Mouse (Mus musculus) heart, adult 9 months (tissue): ENCODE measurements at regions not wholly inside any gene's neighbourhood (a gene's known extent, or its start where the extent isn't known, plus 50 kb on each side); places are given as distances from the start of the nearest gene placed in this dataset.

Experiments used
- DNase-seq, 2 experiments: peaks; one replicate each; pipeline ENCODE4 v3.0.0; 2022; ENCODE audit warnings: low spot score in 2 of 2

DNA sequence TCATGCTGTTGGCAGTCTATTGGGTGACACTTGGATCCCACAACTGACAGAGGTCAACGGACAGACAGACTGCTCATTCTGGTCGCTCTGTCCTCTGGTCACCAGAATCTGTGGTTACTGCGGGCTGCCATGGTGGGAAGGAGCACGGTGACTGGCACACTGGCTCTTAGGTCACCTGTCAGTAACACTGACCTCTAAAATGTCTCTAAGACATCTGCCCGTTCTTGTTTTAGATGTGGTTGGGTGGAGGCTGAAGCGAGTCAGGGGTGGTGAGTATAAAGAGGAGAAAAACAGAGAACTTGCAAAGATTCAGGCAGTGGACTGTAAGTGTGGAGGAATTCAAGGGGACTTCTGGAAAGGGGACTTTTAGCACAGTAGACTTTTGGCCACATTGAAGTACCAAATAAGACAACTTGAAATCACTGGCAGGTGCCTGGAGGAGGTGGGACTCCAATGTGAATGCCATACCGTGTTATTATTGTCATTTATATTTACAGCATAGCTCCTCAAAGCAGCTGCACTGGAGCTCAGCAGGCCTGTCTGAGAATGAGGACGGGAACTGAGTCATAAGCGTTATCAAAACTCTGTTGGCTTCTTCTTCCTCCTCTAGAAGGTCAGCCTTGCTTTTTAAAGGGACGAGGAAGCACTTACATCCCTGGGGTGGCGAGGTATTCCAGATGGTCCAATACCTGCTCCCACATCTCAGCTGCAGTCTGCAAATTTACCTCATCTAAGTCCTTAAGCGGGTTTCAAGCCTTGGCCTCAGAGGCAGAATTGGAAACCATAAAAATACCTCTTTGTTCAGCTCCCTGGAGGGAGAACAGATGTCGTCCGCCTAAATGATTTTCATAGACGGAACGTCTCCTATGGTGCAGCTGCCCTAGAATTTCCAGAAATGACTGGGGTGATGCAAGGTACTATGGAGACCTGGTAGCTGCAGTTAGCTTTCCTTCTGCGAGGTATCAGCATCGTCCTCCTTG lies 351.3 kb downstream of the Nuak1 start:
- no peak for DNase-seq

DNA sequence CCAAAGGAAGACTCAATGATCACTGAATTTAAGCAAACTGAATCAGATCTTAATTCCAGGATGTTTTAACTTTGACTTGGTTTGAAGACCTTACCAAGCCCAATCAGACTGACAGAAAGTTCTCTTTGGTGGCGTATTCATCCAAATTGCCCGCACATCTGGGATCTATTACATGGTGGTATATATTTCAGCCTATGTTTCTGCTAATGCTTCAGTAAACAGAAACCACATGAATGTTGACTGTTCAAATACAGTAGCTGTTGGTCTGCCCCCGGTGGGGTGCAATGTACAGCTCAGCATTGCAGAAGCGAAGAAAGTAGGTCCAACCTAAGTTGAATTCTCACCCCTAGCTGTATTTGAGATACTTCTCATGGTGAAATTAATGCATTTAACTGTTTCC lies 346.5 kb downstream of the Nuak1 start:
- no peak for DNase-seq

DNA sequence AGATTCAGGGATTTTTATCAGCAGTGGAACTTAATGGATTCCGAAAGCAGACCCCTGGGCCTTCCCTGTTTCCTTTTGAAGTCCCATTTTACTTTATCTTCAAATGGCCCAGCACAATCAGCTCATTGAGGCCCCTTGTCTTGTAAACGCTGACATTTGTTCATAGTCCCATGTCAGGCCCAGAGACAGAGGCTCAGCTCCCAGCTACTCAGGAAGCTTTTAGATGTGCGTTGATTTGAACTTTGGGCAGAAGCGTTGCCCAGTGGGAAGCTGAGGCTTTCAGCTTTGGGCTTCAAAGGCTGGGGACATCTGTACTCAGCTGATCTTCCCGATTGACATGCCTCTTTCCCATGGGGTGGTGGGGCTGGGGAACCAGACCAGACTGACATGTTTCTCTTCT lies 343.2 kb downstream of the Nuak1 start:
- no peak for DNase-seq

DNA sequence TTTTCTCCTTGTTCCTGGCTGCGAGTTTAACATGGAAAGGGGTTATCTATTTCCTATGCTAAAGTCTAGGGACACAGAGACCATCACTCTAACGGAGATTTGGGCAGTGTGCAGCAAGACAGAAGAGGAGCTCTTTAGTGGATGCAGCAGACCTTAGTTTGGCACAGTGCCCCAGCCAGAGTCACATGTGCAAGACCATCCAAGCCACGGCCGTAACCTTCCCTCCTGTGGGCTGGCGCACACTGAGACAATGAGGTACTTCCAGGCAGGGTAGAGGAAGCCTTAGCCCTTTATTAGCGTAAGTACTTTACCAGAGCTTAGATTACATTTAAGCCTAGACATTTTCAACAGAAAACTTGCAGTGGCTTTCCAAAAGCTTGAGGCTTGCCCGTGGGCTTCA lies 336.4 kb downstream of the Nuak1 start:
- peak; percentile 31 to 65 for DNase-seq

DNA sequence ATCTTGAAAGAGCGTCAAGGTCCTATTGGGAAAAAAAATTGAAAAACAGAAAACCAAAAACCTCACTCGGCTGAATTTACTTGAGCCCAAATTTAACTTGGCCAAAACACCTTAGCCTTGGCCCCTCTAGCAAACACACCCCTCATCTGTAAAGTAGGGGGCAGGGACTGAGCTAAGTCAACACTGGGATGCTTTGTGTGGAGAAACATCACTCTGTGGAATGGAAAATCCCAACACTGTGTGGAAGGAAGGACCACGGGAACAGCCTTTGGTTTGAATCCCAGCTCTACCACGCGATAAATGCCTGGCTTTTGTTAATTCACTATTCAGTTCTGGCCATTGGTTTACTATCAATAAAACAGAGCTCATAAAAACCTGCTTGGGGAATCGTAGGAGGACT lies 335.8 kb downstream of the Nuak1 start:
- no peak for DNase-seq

DNA sequence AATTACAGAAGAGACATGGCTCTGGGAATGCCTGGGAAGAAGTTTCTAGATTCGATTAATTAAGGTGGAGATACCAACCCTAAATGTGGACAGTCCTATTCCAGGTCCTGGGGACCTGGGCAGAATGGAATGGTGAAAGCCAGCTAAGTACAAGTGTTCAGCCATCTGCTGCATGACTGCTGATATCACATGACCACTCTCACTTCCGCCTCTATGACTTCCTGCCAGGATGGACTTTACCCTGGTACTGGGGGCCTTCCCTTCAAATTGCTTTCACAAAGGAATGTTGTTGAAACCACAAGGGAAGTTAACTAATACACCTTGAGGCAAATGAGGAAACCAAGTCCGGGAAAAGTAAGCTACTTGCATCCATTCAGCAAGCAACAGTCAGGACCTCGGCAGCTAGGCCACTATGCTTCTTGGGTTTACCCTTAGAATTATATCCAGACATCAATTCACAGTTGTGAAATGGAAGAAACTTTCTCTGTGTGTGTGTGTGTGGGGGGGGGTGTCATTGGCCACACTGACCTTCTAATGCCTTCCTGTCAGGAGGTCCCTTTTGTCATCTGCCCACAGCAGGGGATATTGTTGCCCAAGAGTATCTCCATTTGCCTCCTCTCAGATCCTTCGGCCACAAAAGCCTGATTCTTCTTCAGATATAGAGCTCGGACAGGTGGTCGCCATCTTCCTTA lies 330.6 kb downstream of the Nuak1 start:
- DNase-seq: peak in 1 of 2 experiments; percentile 7

DNA sequence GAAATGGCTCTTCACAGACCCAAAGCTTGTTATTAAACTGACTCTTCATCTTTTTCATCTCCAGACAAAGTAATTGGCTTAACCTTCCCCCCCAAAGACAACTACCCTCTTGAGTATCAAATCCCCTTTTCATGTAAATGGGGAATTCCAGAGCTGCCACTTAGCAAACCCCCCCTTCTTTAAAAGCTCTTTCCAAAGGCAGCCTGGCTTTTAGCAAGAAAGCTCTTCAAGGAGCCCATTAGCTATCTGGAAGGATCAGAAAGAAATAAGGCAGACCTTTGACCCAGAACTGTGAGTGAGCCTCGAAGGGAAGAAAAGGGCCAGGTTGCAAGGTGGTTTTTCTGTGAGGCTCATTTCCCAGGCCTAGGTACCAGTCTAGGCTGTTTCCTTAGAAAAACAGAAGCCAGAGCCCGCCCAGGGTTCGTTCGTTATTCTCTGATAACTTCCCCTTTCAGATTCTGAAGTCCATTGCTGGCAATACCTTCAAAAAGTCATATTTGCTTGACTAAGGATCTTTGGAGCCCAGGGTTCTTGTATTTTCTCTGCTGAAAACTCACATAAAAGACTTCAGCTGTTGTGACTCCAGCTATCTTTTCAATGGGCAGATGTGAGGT lies 329.9 kb downstream of the Nuak1 start:
- DNase-seq: no peak

DNA sequence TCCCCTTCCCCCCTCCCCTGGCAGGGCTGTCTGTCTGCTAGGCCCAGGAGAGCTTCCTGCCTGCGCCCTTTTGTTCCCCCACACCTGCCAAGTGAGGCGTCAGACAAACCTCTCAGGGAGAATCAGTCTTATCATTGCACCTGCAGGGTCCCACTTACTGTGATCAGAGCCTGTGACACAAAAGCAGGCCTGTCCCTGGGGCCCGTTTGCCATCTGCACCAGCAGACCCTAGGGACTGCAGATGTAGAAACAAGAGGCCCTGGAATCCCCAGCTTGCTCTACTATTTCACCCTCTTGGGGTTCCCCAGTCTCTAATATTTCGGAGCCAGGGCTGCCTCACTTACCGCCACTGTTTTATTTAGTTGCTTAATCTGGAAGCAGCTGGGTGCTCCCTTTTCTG lies 328.9 kb downstream of the Nuak1 start:
- DNase-seq: no peak

DNA sequence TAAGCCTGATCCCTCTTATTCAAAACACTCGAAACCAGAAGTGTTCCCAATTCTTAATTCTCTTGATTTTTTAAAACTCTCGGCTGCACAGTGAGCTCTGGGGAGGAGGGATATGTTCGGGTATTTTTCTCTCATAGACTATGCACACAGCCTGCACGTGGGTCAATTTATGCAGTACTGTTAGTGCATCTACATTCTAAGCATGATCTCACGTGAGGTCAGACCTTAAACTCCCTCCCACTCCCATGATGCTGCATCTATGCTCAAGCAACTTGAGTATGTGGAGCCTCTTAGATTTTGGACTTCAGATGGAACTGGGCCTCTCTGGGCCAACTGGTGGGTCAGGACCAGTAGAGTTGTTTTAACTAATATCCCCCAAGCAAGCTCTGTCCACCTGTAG lies 328.5 kb downstream of the Nuak1 start:
- DNase-seq: no peak

DNA sequence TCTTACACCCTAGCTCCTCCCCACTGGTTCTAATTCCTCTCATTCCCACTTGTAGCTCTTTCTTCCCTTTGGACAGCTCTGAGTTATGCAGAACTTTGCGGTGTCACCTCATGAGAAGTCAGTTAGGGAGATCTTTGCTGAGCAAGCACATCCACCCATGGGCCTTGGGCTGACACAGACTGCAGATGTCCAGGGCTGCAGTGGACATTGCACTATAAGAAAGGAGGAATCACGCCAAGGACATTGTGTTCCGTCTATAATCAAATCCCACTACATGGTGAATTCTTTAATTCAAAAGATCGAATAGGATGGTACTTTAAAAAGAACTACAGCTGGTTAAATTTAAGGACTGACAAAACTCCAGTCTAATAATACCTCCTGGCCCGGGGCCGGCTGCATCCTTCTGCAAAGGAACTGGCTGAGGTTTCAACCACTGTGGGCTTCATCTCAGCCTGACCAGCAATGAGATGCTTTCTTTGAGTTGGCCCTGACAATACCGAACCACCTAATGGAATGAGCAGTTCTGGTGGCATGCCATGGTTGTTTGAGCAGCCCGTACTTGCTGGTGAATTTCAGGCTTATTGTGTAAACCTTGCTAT lies 320.3 kb downstream of the Nuak1 start:
- peak; percentile 13 to 26 for DNase-seq

DNA sequence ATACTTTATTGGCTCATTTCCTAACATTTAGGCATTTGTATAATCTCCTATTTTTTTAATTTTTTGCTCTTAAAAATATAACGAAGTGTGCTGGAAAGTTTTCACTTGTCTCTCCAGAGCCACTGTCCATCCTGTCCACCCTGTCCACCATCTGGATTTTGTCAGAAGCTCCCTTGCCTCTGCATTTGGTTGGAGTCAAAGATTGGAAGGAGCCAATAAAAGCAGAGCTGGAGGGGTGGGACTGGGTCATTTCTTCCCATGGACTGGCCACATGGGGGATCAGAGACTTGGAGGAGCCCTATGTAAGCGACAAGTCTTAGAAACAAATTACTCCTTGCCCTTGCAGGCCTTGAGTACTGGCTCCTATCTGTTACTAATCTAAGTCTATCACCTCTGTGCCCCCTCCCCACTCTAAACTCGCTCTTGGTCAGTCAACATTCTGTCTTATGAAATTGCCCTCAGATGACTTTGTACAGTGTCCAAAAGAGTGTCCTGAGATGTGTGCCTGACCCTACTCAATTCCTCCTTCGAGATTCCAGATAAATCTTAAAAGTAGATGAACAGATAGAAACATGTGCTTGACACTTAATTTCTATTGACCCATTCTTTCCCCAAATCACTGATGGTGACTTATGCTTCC lies 303.3 kb downstream of the Nuak1 start:
- DNase-seq: peak; percentile 30 to 31

DNA sequence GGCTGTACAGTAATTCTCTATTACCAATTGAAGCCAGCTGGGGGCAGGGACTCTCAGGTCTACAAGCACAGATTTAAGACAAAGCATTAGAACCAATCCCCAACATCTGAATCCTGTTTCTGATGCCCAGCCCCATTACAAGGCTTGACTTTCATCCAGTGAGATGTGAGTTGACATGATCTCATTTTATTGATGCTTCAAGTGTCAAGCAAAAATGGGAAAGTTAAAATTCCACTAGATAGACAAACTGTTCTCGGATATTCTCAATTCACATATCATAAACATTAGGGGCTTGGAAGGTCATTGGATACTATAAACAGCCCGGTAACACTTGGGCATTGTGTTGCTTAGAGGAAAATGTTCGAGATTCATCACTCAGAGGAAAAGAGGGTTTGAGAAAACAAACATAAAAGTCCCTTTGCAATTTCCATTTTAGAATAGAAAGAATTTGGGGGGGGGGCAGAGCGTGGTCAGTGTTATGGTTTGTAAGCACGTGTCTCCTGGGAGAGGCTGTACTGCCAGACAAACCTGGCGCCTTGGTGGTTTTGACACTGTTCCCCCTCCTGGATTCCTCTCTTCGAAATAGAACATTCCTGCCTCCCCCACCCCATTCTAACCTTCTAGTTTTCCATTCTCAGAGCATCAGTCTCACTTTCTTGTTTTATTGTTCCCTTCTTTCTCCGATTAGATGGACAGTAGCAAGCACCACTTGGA lies 297.5 kb downstream of the Nuak1 start:
- no peak for DNase-seq

DNA sequence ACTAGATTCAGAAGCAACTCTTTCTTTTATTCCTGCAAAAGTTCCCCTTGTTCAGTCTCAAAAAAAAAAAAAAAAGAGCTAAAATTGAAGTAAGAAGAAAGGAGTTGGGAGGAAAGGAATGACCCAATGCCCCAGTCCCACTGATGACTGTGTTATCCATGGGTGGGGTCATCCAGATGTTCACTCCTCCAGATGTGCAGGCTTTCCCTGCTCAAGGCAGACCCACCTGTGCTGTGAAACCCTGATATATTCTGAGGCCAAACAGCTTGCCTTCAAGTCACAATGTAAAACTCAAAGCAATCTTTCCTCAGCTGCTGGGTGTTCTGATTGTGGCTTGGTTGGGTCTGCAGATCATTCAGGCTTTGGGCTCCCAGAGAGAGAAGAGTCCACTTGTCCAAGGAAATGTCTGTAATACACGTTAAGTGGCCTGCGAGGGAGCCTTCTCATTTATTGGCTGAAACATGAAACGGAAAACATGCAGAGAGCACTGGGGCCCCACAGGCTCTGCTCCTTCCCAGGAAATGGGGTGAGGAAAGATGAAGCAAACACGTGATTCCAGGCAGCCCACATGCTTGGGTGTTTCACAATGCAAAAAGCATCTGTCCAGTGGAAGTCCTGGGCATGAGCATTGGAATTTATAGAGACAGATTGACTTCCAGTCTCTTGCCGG lies 296.6 kb downstream of the Nuak1 start:
- peak; percentile 52 to 72 for DNase-seq

DNA sequence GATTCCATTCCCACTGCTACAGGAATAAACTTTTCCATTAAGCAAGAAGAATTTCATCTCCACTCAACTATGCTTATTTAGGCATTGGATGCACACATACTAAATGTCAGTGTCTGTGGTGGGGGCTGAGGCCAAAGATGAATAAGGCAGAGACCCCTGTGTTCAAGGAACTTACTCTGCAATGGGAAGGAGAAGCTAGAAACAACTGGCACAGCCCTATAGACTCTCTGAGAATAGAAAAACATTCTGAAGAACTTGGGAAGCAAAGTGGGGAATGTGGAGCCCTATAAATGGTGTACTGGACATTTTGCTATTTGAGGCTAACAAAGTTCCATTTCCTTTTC lies 296.1 kb downstream of the Nuak1 start:
- DNase-seq: no peak

DNA sequence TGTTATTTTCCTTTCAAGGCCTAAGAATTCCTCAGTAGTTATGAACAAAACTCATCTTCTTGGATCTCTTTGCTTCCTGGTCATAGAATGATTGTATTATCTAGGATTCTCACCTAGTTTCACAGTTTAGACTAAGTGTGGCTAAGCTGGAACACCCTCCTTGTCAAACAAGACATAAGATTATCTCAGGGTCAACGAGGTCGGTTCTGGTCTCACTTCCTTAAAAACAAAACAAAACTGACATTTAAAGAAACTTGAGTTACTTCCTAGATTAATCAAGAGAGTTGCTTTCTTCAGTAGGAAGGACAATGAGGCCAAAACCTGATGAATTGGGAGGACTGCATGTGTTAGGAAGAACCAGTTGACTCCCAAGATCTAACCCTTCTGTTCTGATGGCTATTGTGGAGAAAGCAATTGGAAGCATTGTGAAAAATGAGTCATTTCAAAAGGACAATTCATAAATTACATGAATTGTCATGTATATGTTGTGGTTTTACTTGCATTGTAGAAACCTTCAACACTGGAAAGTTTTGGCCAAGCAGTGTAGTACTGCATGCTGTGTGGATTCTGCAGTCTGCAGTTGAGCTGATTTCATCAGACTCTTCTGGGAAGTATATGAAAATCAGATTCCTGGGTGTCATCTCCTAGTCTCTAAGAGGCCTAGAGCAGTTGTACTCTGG lies 293.0 kb downstream of the Nuak1 start:
- peak in 1 of 2 experiments; percentile 20 for DNase-seq

DNA sequence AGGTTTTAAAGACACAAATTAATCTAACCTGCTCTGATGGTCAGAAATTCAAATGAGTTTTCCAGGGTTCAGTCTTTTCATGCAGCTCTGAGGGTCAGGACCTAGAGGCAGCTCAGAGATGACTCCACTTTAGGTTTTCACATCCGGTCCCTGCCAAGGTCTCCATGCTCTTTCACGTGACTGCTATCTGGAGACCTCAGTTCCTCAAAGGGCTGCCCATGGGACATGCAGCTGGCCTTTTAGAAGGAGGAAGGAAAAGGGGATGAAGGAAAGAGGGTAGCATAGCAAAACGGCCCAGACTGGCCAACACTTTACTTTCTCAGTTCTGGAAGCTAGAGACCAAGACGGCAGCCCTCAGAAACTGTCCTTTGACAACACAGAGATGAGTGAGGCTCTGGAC lies 276.6 kb downstream of the Nuak1 start:
- DNase-seq: peak in 1 of 2 experiments; percentile 33

DNA sequence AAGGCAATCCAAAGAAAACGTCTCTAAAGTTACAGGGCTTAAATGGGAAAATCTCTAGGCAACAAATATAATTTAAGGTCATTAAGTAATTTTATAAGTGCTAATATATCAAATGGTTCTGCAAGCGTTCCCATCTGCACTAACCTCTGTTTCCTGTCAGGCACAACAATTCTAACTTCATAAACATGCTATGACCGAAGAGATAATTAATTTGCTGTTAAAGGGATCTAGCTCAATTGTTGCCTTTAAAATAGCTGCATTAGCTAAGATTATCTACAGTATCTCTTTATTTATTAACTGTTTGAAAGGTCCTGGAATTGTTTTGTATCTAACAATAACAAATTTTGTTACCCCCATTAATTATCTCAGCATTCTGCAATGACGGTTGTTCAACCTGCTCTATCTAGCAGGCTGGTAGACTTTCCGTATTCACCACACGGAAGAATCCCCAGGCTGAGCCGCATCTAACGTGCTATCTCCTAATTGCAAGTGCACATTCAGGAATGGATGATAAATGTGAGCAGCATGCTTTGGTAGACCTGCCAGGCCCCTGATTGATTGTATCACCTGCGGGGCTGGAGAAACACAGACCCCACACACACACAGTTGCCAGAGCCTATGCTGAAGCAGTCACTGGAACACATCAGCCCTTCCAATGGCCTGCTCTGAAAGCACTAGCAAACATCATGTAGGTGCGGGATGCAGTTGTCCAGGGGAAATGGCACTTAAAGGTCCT lies 274.4 kb downstream of the Nuak1 start:
- DNase-seq: no peak

DNA sequence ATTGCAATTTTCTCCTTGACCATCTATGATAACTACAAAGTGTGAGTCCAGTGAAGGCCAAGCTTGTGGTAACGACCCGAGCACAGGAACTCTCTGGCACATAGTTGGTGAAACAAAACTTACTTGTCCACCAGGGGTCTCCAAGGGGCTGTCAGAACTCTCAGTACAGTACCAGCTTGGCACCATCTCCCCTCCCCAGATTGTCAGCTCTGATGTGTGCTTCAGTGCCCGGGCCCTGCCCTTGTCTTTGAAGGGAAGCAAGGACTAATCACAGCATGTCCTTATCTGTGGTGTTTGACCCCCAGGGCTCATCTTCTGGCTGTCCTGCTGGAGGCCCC lies 273.9 kb downstream of the Nuak1 start:
- DNase-seq: peak in 1 of 2 experiments; percentile 30

DNA sequence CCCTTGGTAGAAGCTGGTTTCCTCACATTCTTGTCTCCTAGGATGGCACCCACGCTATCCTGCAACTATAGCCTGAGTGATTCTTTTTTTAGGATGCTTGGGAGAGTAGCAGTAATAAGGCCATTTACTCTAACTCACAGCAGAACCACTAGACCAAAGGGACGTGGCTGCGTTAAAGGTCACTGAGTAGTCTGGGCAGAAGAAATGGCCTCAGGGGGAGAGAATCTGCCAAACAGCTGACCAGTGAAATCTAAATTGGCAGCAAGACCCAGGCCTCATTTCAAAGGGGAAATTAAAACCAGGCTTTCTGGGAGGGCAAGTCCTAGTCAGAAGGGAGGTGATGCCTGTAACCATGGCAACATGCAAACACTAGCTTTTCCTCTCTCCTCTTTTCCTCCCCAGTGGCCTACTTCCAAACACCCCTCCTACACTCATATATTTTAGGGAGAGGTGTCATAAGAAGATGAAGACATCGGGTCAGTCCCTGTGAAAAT lies 267.5 kb downstream of the Nuak1 start:
- peak; percentile 77 to 81 for DNase-seq
